13 mouse cellular contexts compared by ENCODE assay signal in the genomic region with DNA sequence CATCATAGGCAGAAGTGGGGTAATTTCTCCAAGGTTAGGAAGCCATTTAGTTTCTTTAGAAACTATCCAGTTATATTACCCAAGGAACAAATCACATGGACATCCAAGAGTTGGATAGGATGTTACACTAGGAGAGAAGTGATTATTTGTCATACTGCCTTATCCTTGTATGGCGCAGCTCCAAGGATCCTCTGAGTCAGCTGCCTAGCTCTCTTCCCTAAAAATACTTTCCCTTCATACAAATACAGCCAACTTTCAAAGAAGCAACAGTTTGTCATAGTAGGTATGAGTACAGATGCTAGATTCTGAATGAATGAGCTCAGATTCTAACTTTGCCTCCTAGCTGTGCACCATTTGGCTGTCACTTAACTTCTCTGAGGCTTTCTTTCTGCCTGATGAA.
DNase-seq lines count a peak whose midpoint lies in the region; ATAC-seq lines count a peak whose summit lies in the region.
"Had no signal": no experiment of that assay in that cellular context is flagged by ENCODE, and none has a peak within 500 bp of the region (broad histone marks: within the 10 kb centered on the region; RNA-seq: fewer than 3 reads in every experiment).

No protein-coding gene starts in this region.

- H3K4me3 ChIP-seq in neural tube, embryonic 15.5 days (replicated peaks), result no peak overlapping the region
- H3K4me3 ChIP-seq: forebrain, embryonic 10.5 days; layer of hippocampus, adult 2 months; limb, embryonic 15.5 days had no signal

- H3K9me3 ChIP-seq in neural tube, embryonic 15.5 days (replicated peaks), result no peaks in the 10 kb centered on the region
- H3K9me3 ChIP-seq: forebrain, embryonic 10.5 days; limb, embryonic 15.5 days had no signal

- no peak for ATAC-seq in neural tube, embryonic 15.5 days (ENCODE audit: low FRiP score)

- no peak overlapping the region for H3K4me2 ChIP-seq in neural tube, embryonic 15.5 days
- H3K4me2 ChIP-seq: limb, embryonic 15.5 days had no signal

- intact Hi-C loops in left cerebral cortex, postnatal 14 days (cut with DNase I), result no loop called here
- intact Hi-C loops in heart, postnatal 14 days (cut with DNase I), result no loop called here

- WGBS in neural tube, embryonic 15.5 days, result 94% methylated on average over 1 of the region's 1 CpGs

- no peaks in the 10 kb centered on the region for H3K36me3 ChIP-seq in neural tube, embryonic 15.5 days
- H3K36me3 ChIP-seq: forebrain, embryonic 10.5 days; limb, embryonic 15.5 days had no signal

- H3K27me3 ChIP-seq in neural tube, embryonic 15.5 days (replicated peaks), result no peaks in the 10 kb centered on the region
- H3K27me3 ChIP-seq: limb, embryonic 15.5 days had no signal

- H3K4me1 ChIP-seq in neural tube, embryonic 15.5 days, result peaks cover 8% of the 10 kb centered on the region

- DNase-seq in adrenal gland, adult (ENCODE audit: inconsistent age in 2 of 2, low spot score in 1 of 2), result peak; percentile 16 to 68
- DNase-seq in adrenal gland, postnatal 4 days (ENCODE audit: low spot score in 2 of 2), result no peak
- peak; percentile 8 to 10 for DNase-seq in left cerebral cortex, postnatal 14 days (ENCODE audit: low spot score in 2 of 2)
- DNase-seq in left cerebral cortex, adult 11 months (ENCODE audit: low spot score), result no peak
- DNase-seq in adrenal gland, adult 8-10 months, result peak; percentile 21
- DNase-seq in heart, postnatal 14 days, result peak; percentile 24 to 29
- no peak for DNase-seq in cerebellum, adult 9-10 months
- DNase-seq: cerebellum, adult 2 months; lung, adult 2 months had no signal

- no peak overlapping the region for H3K27ac ChIP-seq in neural tube, embryonic 15.5 days (replicated peaks)
- H3K27ac ChIP-seq: layer of hippocampus, adult 2 months; limb, embryonic 15.5 days had no signal

- no peak overlapping the region for H3K9ac ChIP-seq in neural tube, embryonic 15.5 days (replicated peaks)
- H3K9ac ChIP-seq: limb, embryonic 15.5 days had no signal

Comparison
In these comparisons a context has a peak if more than half of its experiments do, and no peak if none do; other contexts are left out.
1. DNase-seq: peak in adrenal gland, adult (2 of 2), left cerebral cortex, postnatal 14 days (2 of 2), adrenal gland, adult 8-10 months (single experiment) and heart, postnatal 14 days (2 of 2); none in adrenal gland, postnatal 4 days (0 of 2), left cerebral cortex, adult 11 months (single experiment) and cerebellum, adult 9-10 months (single experiment).